Mouse (Mus musculus) CH12.LX (cell line): ENCODE measurements around the gene Sema3b.

Experiments
- CTCF ChIP-seq, 2 experiments: IDR thresholded peaks in 1 of 2; conservative IDR thresholded peaks in 1 of 2; 2 replicates each; pipeline ENCODE4 v1.5.1; 2011 to 2012; ENCODE audit warnings: low read depth in 2 of 2, low read length in 2 of 2, improper control_type of control experiment in 1 of 2, inconsistent platforms in 1 of 2, mild to moderate bottlenecking in 1 of 2, moderate library complexity in 1 of 2
- E2F4 ChIP-seq: IDR thresholded peaks from 2 replicates; pipeline ENCODE4 v1.6.1; 2011; ENCODE audit warnings: low read depth, low read length, improper control_type of control experiment; ENCODE audit not compliant: insufficient replicate concordance
- EP300 ChIP-seq: IDR thresholded peaks from 2 replicates; pipeline ENCODE4 v1.6.1; 2011; ENCODE audit warnings: low read length, improper control_type of control experiment
- GABPA ChIP-seq: IDR thresholded peaks from 2 replicates; pipeline ENCODE4 v1.6.1; 2012; ENCODE audit warnings: low read depth, low read length, improper control_type of control experiment, inconsistent platforms; ENCODE audit not compliant: insufficient replicate concordance
- HCFC1 ChIP-seq: IDR thresholded peaks from 2 replicates; pipeline ENCODE4 v1.6.1; 2012; ENCODE audit warnings: low read depth, mild to moderate bottlenecking, inconsistent platforms, low read length, improper control_type of control experiment
- JUND ChIP-seq: conservative IDR thresholded peaks from 2 replicates; pipeline ENCODE4 v1.6.1; 2011; ENCODE audit warnings: low read depth, low read length, improper control_type of control experiment
- MAFK ChIP-seq: IDR thresholded peaks from 2 replicates; pipeline ENCODE4 v1.6.1; 2011; ENCODE audit warnings: low read length, improper control_type of control experiment; ENCODE audit not compliant: insufficient replicate concordance
- NRF1 ChIP-seq: IDR thresholded peaks from 2 replicates; pipeline ENCODE4 v1.6.1; 2014; ENCODE audit warnings: low read depth, mild to moderate bottlenecking, inconsistent platforms, low read length, improper control_type of control experiment, moderate library complexity
- POLR2A ChIP-seq: IDR thresholded peaks from 2 replicates; pipeline ENCODE4 v1.6.1; 2011; ENCODE audit warnings: low read depth, mild to moderate bottlenecking, improper control_type of control experiment, low read length
- RAD21 ChIP-seq: IDR thresholded peaks from 2 replicates; pipeline ENCODE4 v1.6.1; 2011; ENCODE audit warnings: low read depth, mild to moderate bottlenecking, low read length, improper control_type of control experiment, moderate library complexity
- TCF12 ChIP-seq: IDR thresholded peaks from 2 replicates; pipeline ENCODE4 v1.6.1; 2014; ENCODE audit warnings: low read depth, mild to moderate bottlenecking, inconsistent platforms, low read length, improper control_type of control experiment
- USF1 ChIP-seq: IDR thresholded peaks from 2 replicates; pipeline ENCODE4 v1.6.1; 2014; ENCODE audit warnings: low read depth, mild to moderate bottlenecking, inconsistent platforms, low read length, improper control_type of control experiment
- USF2 ChIP-seq: conservative IDR thresholded peaks from 2 replicates; pipeline ENCODE4 v1.6.1; 2011; ENCODE audit warnings: low read depth, low read length, improper control_type of control experiment
- ZKSCAN1 ChIP-seq: IDR thresholded peaks from 2 replicates; pipeline ENCODE4 v1.6.1; 2012; ENCODE audit warnings: low read depth, inconsistent platforms, low read length, improper control_type of control experiment, borderline replicate concordance

DNA sequence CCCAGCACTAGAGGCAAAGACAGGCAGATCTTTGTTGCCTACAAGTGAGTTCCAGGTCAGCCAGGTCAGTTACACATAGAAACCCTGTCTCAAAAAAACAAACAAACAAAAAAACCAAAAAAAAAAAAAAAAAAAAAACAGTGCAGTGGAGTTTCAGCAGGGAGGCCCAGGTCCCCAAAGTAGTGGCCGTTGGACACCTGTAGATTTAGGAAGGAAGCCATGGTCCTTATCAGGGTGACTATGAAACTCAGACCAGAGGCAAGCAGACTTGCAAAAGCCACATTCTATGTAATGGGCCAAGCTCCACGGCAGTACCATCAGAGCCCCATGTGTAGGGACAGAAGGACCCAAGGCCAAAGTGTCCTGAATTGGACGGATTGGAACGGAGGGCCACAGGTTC lies 27.4 kb downstream of the Sema3b start:
- TF ChIP-seq CTCF (conservative IDR thresholded peaks at IDR 0.05 in 1 of 2, IDR thresholded peaks at IDR 0.05 in 1 of 2; ENCODE audit: low read depth in 2 of 2, low read length in 2 of 2): no peak
- TF ChIP-seq TCF12: no peak
- TF ChIP-seq GABPA: no peak
- TF ChIP-seq EP300: no peak
- TF ChIP-seq POLR2A: no peak
- TF ChIP-seq E2F4: no peak
- TF ChIP-seq NRF1: no peak
- TF ChIP-seq MAFK: no peak
- no peak for TF ChIP-seq HCFC1
- TF ChIP-seq USF1: no peak
- TF ChIP-seq RAD21: no peak
- TF ChIP-seq JUND: no peak
- no peak for TF ChIP-seq USF2
- no peak for TF ChIP-seq ZKSCAN1
